Mouse (Mus musculus): ENCODE measurements around the gene Col17a1. TPM values are rescaled to one million over a fixed set of nuclear protein-coding genes. Genes with fewer than 3 reads are reported as not detected.

Gene Col17a1
- total RNA-seq, 4 experiments from 2014 or later, result 0.17 TPM; not detected in 3

Other genes with a start within 250 kb of the Col17a1 start
- 10 to 100 TPM; 31.8 to 34.5 (median 32.9) TPM for gene Sh3pxd2a, start 227.7 kb downstream of the Col17a1 start, total RNA-seq (2022)
- gene Stn1, start 154.6 kb downstream of the Col17a1 start, total RNA-seq (2022), result 10 to 100 TPM; 19.9 to 29.8 (median 23.6) TPM
- gene Slk, start 112.4 kb downstream of the Col17a1 start, total RNA-seq (2022), result 10 to 100 TPM; 58.0 to 64.1 (median 60.7) TPM
- gene Sfr1, start 39.6 kb upstream of the Col17a1 start, total RNA-seq (2022), result 100 to 1,000 TPM in 1 of 4 experiments, 10 to 100 TPM in 3; 89.0 to 103 (median 98.2) TPM
- gene Gsto1, start 162.9 kb upstream of the Col17a1 start, total RNA-seq (2022), result 10 to 100 TPM; 49.8 to 60.2 (median 56.1) TPM
- 1 to 10 TPM; 2.2 to 4.1 (median 2.9) TPM for gene Gsto2, start 173.4 kb upstream of the Col17a1 start, total RNA-seq (2022)
- 1 to 10 TPM in 3 of 4 experiments, under 1 TPM in 1; 0.77 to 2.8 (median 1.7) TPM for gene Cfap43, start 227.2 kb upstream of the Col17a1 start, total RNA-seq (2022)
- gene Itprip, start 227.2 kb upstream of the Col17a1 start, total RNA-seq (2022), result 1 to 10 TPM; 1.3 to 2.6 (median 1.8) TPM
- gene Cfap58, start 245.6 kb upstream of the Col17a1 start, total RNA-seq (2022), result under 1 TPM; 0.22 to 0.61 (median 0.51) TPM